Mouse (Mus musculus) spleen, adult 2 months (tissue): ENCODE data around the gene Wdr64. TPM values are rescaled to one million over a fixed set of nuclear protein-coding genes. Genes with fewer than 3 reads are reported as not detected.
A peak's percentile ranks its signal among the peaks of the same experiment; 100 is the strongest.

ENCODE experiments used
- DNase-seq, 2 experiments: peaks; one replicate each; pipeline versions ENCODE4 v3.0.0 to v3.0.0-alpha.2; 2012 to 2021; ENCODE audit warnings: low spot score in 2 of 2, low read depth in 1 of 2
- H3K27ac ChIP-seq: fragments of 200-500 bp; 2 replicates; pipeline ENCODE4 v1.5.1; 2012; ENCODE audit warnings: low read length, inconsistent platforms; ENCODE audit not compliant: insufficient read depth
- H3K27me3 ChIP-seq: fragments of 200-500 bp; 2 replicates; pipeline ENCODE4 v1.6.1; 2012; ENCODE audit warnings: mild to moderate bottlenecking, moderate library complexity, low read length, inconsistent platforms; ENCODE audit not compliant: control insufficient read depth, insufficient read depth
- H3K36me3 ChIP-seq: fragments of 200-500 bp; 2 replicates; pipeline ENCODE4 v1.6.1; 2012; ENCODE audit warnings: mild to moderate bottlenecking, low read length, inconsistent platforms; ENCODE audit not compliant: control insufficient read depth, insufficient read depth
- H3K4me1 ChIP-seq: fragments of 200-500 bp; 2 replicates; pipeline ENCODE4 v1.6.1; 2011; ENCODE audit warnings: inconsistent platforms; ENCODE audit not compliant: control insufficient read depth, insufficient read depth, insufficient read length
- H3K4me3 ChIP-seq: fragments of 200-500 bp; 2 replicates; pipeline ENCODE4 v1.5.1; 2011; ENCODE audit warnings: mild to moderate bottlenecking, inconsistent platforms; ENCODE audit not compliant: insufficient read depth, insufficient read length; ENCODE audit errors: extremely low read depth
- CTCF ChIP-seq: fragments of 200-500 bp; IDR thresholded peaks from 2 replicates; pipeline ENCODE4 v1.5.1; 2011; ENCODE audit warnings: mild to moderate bottlenecking, inconsistent platforms; ENCODE audit not compliant: insufficient read depth, insufficient read length, insufficient replicate concordance; ENCODE audit errors: extremely low read depth
- POLR2A ChIP-seq: fragments of 200-500 bp; IDR thresholded peaks from 2 replicates; pipeline ENCODE4 v1.6.1; 2011; ENCODE audit warnings: low read depth, low read length, inconsistent platforms
- WGBS: fragments of 180-500 bp; shearing (Covaris S2); methylation state at CpG from one replicate; pipeline ENCODE4 v1.1.7; 2018; 5-methylcytosine and 5-hydroxymethylcytosine counted together
- polyA plus RNA-seq: library from polyadenylated mRNA; depleted of rRNA; stranded (reverse); fragments of >200 nt; gene quantifications from 2 replicates; pipeline ENCODE4 v1.2.3, GENCODE M21; 2012; rRNA removed

Wdr64 gene
- not detected in 2 replicates for polyA plus RNA-seq

- no peak for TF ChIP-seq POLR2A
- no peak for TF ChIP-seq CTCF
- no peak within 1 kb of the TSS for H3K4me3 ChIP-seq
- no peak within 1 kb of the TSS for H3K27ac ChIP-seq
- no peaks in the 10 kb centered on the region for H3K36me3 ChIP-seq
- H3K27me3 ChIP-seq: no peaks in the 10 kb centered on the region
- no peak for DNase-seq
- 83% methylated on average over 1 of the region's 1 CpGs for WGBS
- no peaks in the 10 kb centered on the region for H3K4me1 ChIP-seq
These were observed at the start of gene Wdr64 for GRCm38 (mm10) chr1:175698293-175698692. TSS of gene Wdr64 (plus strand) at chr1:175698593.

GRCm38 (mm10) chr1:175648615-175649014 is 49.8 kb upstream of the Wdr64 start:
- no peak overlapping the region for H3K27ac ChIP-seq
- TF ChIP-seq POLR2A (no peak), CTCF (no peak)
- H3K4me3 ChIP-seq: no peak overlapping the region
- peaks cover 10% of the 10 kb centered on the region; the same call in 1 of the 2 replicates for H3K4me1 ChIP-seq
- H3K27me3 ChIP-seq: no peaks in the 10 kb centered on the region
- DNase-seq: no peak
- peaks cover 9% of the 10 kb centered on the region; the same call in 1 of the 2 replicates for H3K36me3 ChIP-seq
- 89% methylated on average over 4 of the region's 4 CpGs for WGBS

DNA sequence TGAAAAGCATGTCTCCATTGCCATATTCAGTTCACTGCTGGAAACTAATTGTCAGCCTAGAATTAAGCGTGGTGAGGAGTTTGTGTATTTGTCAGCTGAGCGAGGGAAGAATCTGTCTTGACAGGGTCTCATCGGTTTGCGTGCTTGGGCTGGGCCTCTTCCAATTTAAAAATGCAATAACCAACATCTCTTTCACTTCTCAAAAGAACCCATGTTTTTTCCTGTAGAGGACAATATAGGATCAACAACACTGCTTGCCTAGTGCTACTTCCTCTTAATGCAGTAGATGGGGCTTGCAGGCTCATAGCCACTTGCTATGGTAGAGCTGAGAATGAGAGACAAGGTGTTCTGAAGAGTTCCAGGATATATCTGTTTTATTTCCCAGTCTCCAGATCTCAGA is 38.5 kb upstream of the Wdr64 start:
- DNase-seq: peak in 1 of 2 experiments; percentile 24
- Histone ChIP-seq H3K4me1 (peaks cover 14% of the 10 kb centered on the region; the same call in 1 of the 2 replicates), H3K4me3 (no peak overlapping the region), H3K27me3 (no peaks in the 10 kb centered on the region), H3K36me3 (peaks cover 20% of the 10 kb centered on the region), H3K27ac (peak overlapping the region; percentile 96)
- TF ChIP-seq POLR2A: no peak; the same call in 1 of the 2 replicates
- no peak for TF ChIP-seq CTCF
- WGBS: 38% methylated on average over 4 of the region's 4 CpGs

DNA sequence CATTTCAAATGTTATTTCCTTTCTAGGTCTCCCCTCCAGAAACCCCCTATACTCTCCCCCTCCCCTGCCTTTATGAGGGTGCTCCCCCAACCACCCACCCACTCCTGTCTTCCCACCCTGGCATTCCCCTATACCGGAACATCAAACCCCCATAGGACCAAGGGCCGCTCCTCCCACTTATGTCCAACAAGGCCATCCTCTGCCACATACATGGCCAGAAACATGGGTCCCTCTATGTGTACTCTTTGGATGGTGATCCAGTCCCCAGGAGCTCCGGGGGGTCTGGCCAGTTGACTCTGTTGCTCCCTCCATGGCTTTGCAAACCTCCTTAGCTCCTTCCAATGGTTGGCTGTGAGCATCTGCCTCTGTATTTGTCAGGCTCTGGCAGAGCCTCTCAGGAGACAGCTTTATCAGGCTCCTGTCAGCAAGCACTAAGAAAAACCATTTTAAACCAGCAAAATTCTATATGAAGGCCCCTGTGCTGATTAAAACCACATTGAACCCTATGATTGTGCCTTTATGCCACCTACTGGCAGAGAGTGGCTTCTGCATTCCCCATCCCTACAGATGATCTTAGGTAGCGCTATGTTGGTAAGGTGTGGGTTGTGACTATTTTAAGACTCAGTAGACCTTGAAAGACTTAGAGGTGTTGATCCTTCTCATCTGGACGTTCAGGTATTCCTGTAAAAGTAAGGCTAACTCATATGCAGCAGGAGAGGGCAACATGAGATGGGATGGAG is 29.6 kb upstream of the Wdr64 start:
- TF ChIP-seq CTCF (peak; percentile 47; the same call in 1 of the 2 replicates), POLR2A (no peak)
- DNase-seq: peak; percentile 45 to 53
- Histone ChIP-seq H3K36me3 (no peaks in the 10 kb centered on the region), H3K4me1 (no peaks in the 10 kb centered on the region), H3K27ac (0 out of 2 replicates have a peak overlapping the region, but pooled peaks have one; percentile 47), H3K27me3 (no peaks in the 10 kb centered on the region), H3K4me3 (no peak overlapping the region)
- 61% methylated on average over 5 of the region's 5 CpGs for WGBS

GRCm38 (mm10) chr1:175669456-175669855 is 28.9 kb upstream of the Wdr64 start:
- no peaks in the 10 kb centered on the region for H3K4me1 ChIP-seq
- no peak overlapping the region for H3K27ac ChIP-seq
- H3K27me3 ChIP-seq: no peaks in the 10 kb centered on the region
- H3K4me3 ChIP-seq: no peak overlapping the region
- WGBS: 91% methylated on average over 3 of the region's 3 CpGs
- DNase-seq: no peak
- no peaks in the 10 kb centered on the region for H3K36me3 ChIP-seq
- TF ChIP-seq CTCF (no peak), POLR2A (no peak)

DNA sequence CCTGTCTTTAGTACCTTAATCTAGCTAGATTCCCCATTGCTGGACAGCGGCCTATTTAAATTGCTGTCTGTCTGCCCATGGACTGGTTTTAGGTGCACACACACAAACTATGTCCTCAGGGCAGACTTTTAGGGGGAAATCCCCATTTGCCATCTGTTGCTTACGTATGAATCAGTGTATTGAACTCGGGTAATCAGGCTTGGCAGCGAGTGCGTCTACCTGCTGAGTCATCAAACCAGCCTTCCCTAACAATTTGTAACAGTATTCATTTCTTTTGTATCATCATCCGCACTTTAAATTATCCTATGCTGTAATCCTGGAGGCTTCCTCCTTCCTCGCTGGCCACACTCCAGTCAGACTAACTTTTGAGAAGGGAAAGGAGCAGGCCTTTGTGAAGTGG is 28.4 kb upstream of the Wdr64 start:
- no peak overlapping the region for H3K4me3 ChIP-seq
- DNase-seq: no peak
- WGBS: 69% methylated on average over 7 of the region's 7 CpGs
- H3K4me1 ChIP-seq: no peaks in the 10 kb centered on the region
- H3K27me3 ChIP-seq: no peaks in the 10 kb centered on the region
- TF ChIP-seq POLR2A: no peak
- no peak for TF ChIP-seq CTCF
- no peaks in the 10 kb centered on the region for H3K36me3 ChIP-seq
- H3K27ac ChIP-seq: no peak overlapping the region

- 2% methylated on average over 1 of the region's 1 CpGs for WGBS
- Histone ChIP-seq H3K4me1 (no peaks in the 10 kb centered on the region), H3K36me3 (no peaks in the 10 kb centered on the region), H3K27me3 (no peaks in the 10 kb centered on the region), H3K27ac (no peak overlapping the region), H3K4me3 (no peak overlapping the region)
- no peak for TF ChIP-seq CTCF
- TF ChIP-seq POLR2A: no peak
- DNase-seq: no peak
These were observed 26.8 kb upstream of the Wdr64 start for GRCm38 (mm10) chr1:175671626-175672025.
